Mouse (Mus musculus) duodenum, adult 2 months (tissue): ENCODE results near the gene Cbln4. TPM values are rescaled to one million over a fixed set of nuclear protein-coding genes. Genes with fewer than 3 reads are reported as not detected.

ENCODE experiments used
- polyA plus RNA-seq: library from polyadenylated mRNA; depleted of rRNA; stranded (reverse); fragments of >200 nt; gene quantifications from 2 replicates; pipeline ENCODE4 v1.2.3, GENCODE M21; 2012; ENCODE audit warnings: low replicate concordance; rRNA removed

Cbln4 gene
- polyA plus RNA-seq, result not detected in 2 replicates

DNA sequence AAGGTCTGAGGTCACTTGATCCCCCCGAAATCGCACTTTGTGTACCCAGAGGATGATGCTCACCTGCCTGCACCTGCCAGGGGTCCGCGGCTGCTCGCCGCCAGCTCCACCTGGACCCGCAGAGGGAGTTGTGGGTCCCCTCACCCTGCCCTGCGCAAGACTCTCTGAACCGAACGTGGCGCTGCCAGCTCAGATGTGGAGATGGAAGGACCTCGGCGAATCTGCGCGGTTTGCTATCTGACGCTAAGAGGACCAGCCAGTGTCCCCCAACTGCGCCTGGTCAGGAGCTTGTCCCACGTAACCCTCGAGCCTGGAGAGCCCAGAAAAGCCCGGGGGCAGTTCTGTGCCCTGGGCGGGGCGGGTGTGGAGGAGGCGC lies at the start of gene Cbln4:
TSS of gene Cbln4 (minus strand) at position 232 of the 376 bp plus-strand sequence.

Other genes starting within 250 kb of the Cbln4 start
- gene Mc3r, start 205.0 kb upstream of the Cbln4 start, polyA plus RNA-seq, result not detected in 2 replicates